Mouse (Mus musculus) spleen, adult 2 months (tissue): ENCODE results near the gene Shb. TPM values are rescaled to one million over a fixed set of nuclear protein-coding genes. Genes with fewer than 3 reads are reported as not detected.

Source experiments
- DNase-seq, 2 experiments: peaks; one replicate each; pipeline versions ENCODE4 v3.0.0 to v3.0.0-alpha.2; 2012 to 2021; ENCODE audit warnings: low spot score in 2 of 2, low read depth in 1 of 2
- H3K27ac ChIP-seq: fragments of 200-500 bp; 2 replicates; pipeline ENCODE4 v1.5.1; 2012; ENCODE audit warnings: low read length, inconsistent platforms; ENCODE audit not compliant: insufficient read depth
- H3K27me3 ChIP-seq: fragments of 200-500 bp; 2 replicates; pipeline ENCODE4 v1.6.1; 2012; ENCODE audit warnings: mild to moderate bottlenecking, moderate library complexity, low read length, inconsistent platforms; ENCODE audit not compliant: control insufficient read depth, insufficient read depth
- H3K36me3 ChIP-seq: fragments of 200-500 bp; 2 replicates; pipeline ENCODE4 v1.6.1; 2012; ENCODE audit warnings: mild to moderate bottlenecking, low read length, inconsistent platforms; ENCODE audit not compliant: control insufficient read depth, insufficient read depth
- H3K4me1 ChIP-seq: fragments of 200-500 bp; 2 replicates; pipeline ENCODE4 v1.6.1; 2011; ENCODE audit warnings: inconsistent platforms; ENCODE audit not compliant: control insufficient read depth, insufficient read depth, insufficient read length
- H3K4me3 ChIP-seq: fragments of 200-500 bp; 2 replicates; pipeline ENCODE4 v1.5.1; 2011; ENCODE audit warnings: mild to moderate bottlenecking, inconsistent platforms; ENCODE audit not compliant: insufficient read depth, insufficient read length; ENCODE audit errors: extremely low read depth
- CTCF ChIP-seq: fragments of 200-500 bp; IDR thresholded peaks from 2 replicates; pipeline ENCODE4 v1.5.1; 2011; ENCODE audit warnings: mild to moderate bottlenecking, inconsistent platforms; ENCODE audit not compliant: insufficient read depth, insufficient read length, insufficient replicate concordance; ENCODE audit errors: extremely low read depth
- POLR2A ChIP-seq: fragments of 200-500 bp; IDR thresholded peaks from 2 replicates; pipeline ENCODE4 v1.6.1; 2011; ENCODE audit warnings: low read depth, low read length, inconsistent platforms
- WGBS: fragments of 180-500 bp; shearing (Covaris S2); methylation state at CpG from one replicate; pipeline ENCODE4 v1.1.7; 2018; 5-methylcytosine and 5-hydroxymethylcytosine counted together
- polyA plus RNA-seq: library from polyadenylated mRNA; depleted of rRNA; stranded (reverse); fragments of >200 nt; gene quantifications from 2 replicates; pipeline ENCODE4 v1.2.3, GENCODE M21; 2012

The Shb gene
- polyA plus RNA-seq, 1 experiment = 8.6 TPM

DNA sequence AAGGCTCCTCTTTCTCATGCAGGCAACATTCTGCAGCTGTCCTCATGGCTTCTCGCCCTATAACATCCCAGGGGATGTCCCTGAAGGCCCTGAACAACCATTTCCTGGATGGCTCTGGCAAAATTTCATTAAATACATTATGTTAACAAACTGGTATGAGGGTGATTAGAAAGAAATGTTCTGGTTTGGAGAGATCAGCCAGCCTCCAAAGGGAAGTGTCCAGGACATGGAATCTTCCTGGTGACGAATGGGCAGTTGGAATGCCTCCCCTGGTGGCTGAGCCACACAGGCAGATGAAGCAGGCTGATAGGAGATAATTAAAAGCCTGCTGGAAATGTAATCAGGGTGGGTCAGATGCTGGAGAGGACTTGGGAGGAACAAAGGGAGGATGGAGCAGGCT is 96.4 kb downstream of the Shb start:
- H3K4me3 ChIP-seq = no peak overlapping the region
- WGBS = 78% methylated on average over 2 of the region's 2 CpGs
- H3K27me3 ChIP-seq = no peaks in the 10 kb centered on the region
- no peak for DNase-seq
- no peaks in the 10 kb centered on the region for H3K36me3 ChIP-seq
- TF ChIP-seq POLR2A = no peak
- no peak for TF ChIP-seq CTCF
- no peak overlapping the region for H3K27ac ChIP-seq
- H3K4me1 ChIP-seq = peaks cover 6% of the 10 kb centered on the region; the same call in 1 of the 2 replicates

- no peak for TF ChIP-seq POLR2A
- no peak for TF ChIP-seq CTCF
- Histone ChIP-seq H3K4me1 (peaks cover 6% of the 10 kb centered on the region; the same call in 1 of the 2 replicates), H3K27ac (no peak overlapping the region), H3K36me3 (no peaks in the 10 kb centered on the region), H3K27me3 (no peaks in the 10 kb centered on the region), H3K4me3 (no peak overlapping the region)
- 40% methylated on average over 4 of the region's 4 CpGs for WGBS
- no peak for DNase-seq
These were observed 97.6 kb downstream of the Shb start for GRCm38 (mm10) chr4:45434681-45435080.

- no peak for DNase-seq
- TF ChIP-seq CTCF = no peak
- no peak for TF ChIP-seq POLR2A
- Histone ChIP-seq H3K4me3 (no peak overlapping the region), H3K36me3 (no peaks in the 10 kb centered on the region), H3K4me1 (peaks cover 6% of the 10 kb centered on the region; the same call in 1 of the 2 replicates), H3K27me3 (no peaks in the 10 kb centered on the region), H3K27ac (no peak overlapping the region)
- WGBS = 67% methylated on average over 12 of the region's 12 CpGs
These were observed 98.2 kb downstream of the Shb start for GRCm38 (mm10) chr4:45434071-45434470.

- DNase-seq = no peak
- Histone ChIP-seq H3K27me3 (no peaks in the 10 kb centered on the region), H3K36me3 (no peaks in the 10 kb centered on the region), H3K4me1 (peaks cover 6% of the 10 kb centered on the region; the same call in 1 of the 2 replicates), H3K4me3 (no peak overlapping the region), H3K27ac (no peak overlapping the region)
- WGBS = 91% methylated on average over 3 of the region's 3 CpGs
- TF ChIP-seq CTCF = no peak
- TF ChIP-seq POLR2A = no peak
These were observed 100.5 kb downstream of the Shb start for GRCm38 (mm10) chr4:45431806-45432205.

DNA sequence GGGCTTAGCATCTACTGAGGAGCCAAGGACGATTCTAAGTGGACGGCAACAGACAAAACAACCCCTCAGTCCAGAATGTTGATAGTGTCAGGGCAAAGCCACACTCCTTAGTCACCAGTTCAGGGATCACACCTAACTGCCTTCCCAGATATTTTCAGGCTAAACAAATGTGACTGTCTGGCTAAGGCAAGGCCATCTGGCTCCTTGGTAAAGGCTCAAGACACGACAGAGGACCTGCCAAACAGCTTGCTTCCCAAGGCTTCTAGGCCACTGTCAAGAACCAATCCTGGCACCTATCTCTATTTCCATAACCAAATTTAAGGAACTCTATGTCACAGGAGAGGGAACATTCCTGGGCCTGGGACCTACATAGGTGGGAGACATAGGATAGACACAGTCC is 101.0 kb downstream of the Shb start:
- Histone ChIP-seq H3K4me3 (no peak overlapping the region), H3K36me3 (no peaks in the 10 kb centered on the region), H3K27ac (no peak overlapping the region), H3K27me3 (no peaks in the 10 kb centered on the region), H3K4me1 (peaks cover 2% of the 10 kb centered on the region; the same call in 1 of the 2 replicates)
- DNase-seq = no peak
- WGBS = 91% methylated on average over 3 of the region's 3 CpGs
- TF ChIP-seq POLR2A (no peak), CTCF (no peak)

DNA sequence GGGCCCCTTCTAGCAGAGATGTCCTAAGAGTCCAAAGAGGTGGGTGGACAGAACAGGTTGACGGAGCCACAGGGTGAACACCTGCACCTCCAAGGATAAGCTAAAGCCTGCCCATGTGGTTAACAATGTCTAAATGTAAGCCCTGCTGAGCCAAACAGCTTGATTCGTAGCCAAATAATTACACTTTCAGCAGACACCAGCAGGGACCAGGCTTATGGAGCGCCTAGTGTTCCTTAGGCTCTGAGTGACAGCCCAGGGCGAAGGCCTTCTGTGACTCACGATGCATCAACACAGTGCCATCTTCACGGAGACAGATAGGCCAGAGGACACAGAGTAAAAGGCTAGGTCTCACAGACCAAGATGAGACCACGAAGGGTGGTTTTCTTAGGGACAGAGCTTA is 102.8 kb downstream of the Shb start:
- no peaks in the 10 kb centered on the region for H3K36me3 ChIP-seq
- H3K27me3 ChIP-seq = no peaks in the 10 kb centered on the region
- WGBS = 94% methylated on average over 7 of the region's 7 CpGs
- no peak for DNase-seq
- H3K4me1 ChIP-seq = no peaks in the 10 kb centered on the region; the same call in 1 of the 2 replicates
- no peak for TF ChIP-seq CTCF
- no peak for TF ChIP-seq POLR2A
- H3K4me3 ChIP-seq = no peak overlapping the region
- no peak overlapping the region for H3K27ac ChIP-seq

DNA sequence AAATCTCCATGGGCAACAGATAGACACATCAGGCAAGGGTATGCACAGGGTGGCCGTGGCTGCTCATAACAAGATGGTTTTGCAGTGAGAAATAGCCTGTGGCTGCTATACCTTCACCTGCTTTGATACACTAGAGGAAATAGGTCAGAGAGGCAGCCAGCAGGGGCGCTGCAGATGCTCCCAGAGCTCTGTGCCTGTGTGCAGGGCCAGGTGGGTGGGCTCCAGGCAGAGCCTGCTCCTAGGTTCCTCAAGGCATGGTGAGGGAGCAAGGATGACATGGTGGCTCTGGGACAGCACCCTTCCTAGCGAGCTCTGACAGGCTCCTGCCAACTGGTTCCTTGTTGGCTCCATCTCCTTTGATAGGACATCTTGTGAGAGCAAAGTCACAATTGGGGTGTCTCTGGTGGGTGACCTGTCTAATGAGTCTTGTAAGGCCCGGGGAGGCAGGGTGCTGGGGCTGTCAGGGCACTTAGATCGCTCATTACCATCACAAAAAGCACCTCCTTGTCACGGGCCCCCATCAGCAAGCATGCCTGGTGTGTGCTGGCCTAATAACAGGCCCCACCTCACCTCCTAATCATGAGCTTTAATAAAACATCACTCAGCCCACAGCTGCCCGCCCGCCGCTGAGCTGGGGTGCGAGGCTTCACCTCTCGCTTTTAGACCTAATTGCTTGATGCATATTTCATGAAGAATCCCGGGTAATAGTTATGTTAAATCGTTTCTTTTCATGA is 105.4 kb downstream of the Shb start:
- Histone ChIP-seq H3K27me3 (no peaks in the 10 kb centered on the region), H3K4me1 (no peaks in the 10 kb centered on the region), H3K4me3 (no peak overlapping the region), H3K27ac (no peak overlapping the region), H3K36me3 (no peaks in the 10 kb centered on the region)
- no peak for DNase-seq
- no peak for TF ChIP-seq CTCF
- TF ChIP-seq POLR2A = no peak
- 86% methylated on average over 13 of the region's 13 CpGs for WGBS
